Mouse (Mus musculus) CD8-positive naive resting alpha-beta T cell, adult 2 months (primary cell): ENCODE measurements around the gene Rab40b.
"Not testable (repeated sequence)": the region's sequence is repeated elsewhere in the genome, so short reads cannot be mapped to it uniquely, and the experiment has no call there.

ENCODE experiments used
- DNase-seq, 2 experiments: peaks; one replicate each; pipeline ENCODE4 v3.0.0; 2022; ENCODE audit warnings: low read depth in 2 of 2, low spot score in 2 of 2

Gene Rab40b

GRCm38 (mm10) chr11:121369622-121370021 lies 18.4 kb downstream of the Rab40b start:
- peak in 1 of 2 experiments; percentile 40 for DNase-seq

- no peak for DNase-seq
These were observed 19.3 kb downstream of the Rab40b start for GRCm38 (mm10) chr11:121368731-121369130.

GRCm38 (mm10) chr11:121367170-121367707 lies 20.8 kb downstream of the Rab40b start:
- no peak for DNase-seq

GRCm38 (mm10) chr11:121362212-121362611 lies 25.8 kb downstream of the Rab40b start:
- DNase-seq, result no peak

- DNase-seq, result peak; percentile 95 to 97
These were observed 33.9 kb downstream of the Rab40b start, which contains the start of gene Wdr45b for GRCm38 (mm10) chr11:121354091-121354707. Gene Wdr45b (minus strand): TSS chr11:121354445.

GRCm38 (mm10) chr11:121353326-121354090 lies 34.5 kb downstream of the Rab40b start:
- peak; percentile 65 for DNase-seq

- not testable (repeated sequence) for DNase-seq
These were observed 39.3 kb downstream of the Rab40b start for GRCm38 (mm10) chr11:121348727-121349126.

- DNase-seq, result no peak
These were observed 39.9 kb downstream of the Rab40b start for GRCm38 (mm10) chr11:121348166-121348565.

GRCm38 (mm10) chr11:121347036-121347435 lies 41.0 kb downstream of the Rab40b start:
- DNase-seq, result no peak

GRCm38 (mm10) chr11:121342423-121342822 lies 45.6 kb downstream of the Rab40b start:
- DNase-seq, result not testable (repeated sequence)

GRCm38 (mm10) chr11:121340287-121340686 lies 47.8 kb downstream of the Rab40b start:
- DNase-seq, result no peak

GRCm38 (mm10) chr11:121339647-121340046 lies 48.4 kb downstream of the Rab40b start:
- DNase-seq, result no peak

GRCm38 (mm10) chr11:121331641-121332040 lies 56.4 kb downstream of the Rab40b start:
- DNase-seq, result no peak

- DNase-seq, result no peak
These were observed 59.4 kb downstream of the Rab40b start for GRCm38 (mm10) chr11:121328619-121329018.

GRCm38 (mm10) chr11:121328206-121328605 lies 59.8 kb downstream of the Rab40b start:
- no peak for DNase-seq

- DNase-seq, result no peak
These were observed 61.4 kb downstream of the Rab40b start for GRCm38 (mm10) chr11:121326681-121327080.

- no peak for DNase-seq
These were observed 62.0 kb downstream of the Rab40b start for GRCm38 (mm10) chr11:121326034-121326433.

GRCm38 (mm10) chr11:121307712-121308111 lies 80.3 kb downstream of the Rab40b start:
- DNase-seq, result not testable (repeated sequence)

- no peak for DNase-seq
These were observed 81.4 kb downstream of the Rab40b start for GRCm38 (mm10) chr11:121306608-121307007.
